Mouse (Mus musculus): ENCODE results near the gene Dpp3.
"Not testable (repeated sequence)": the region's sequence is repeated elsewhere in the genome, so short reads cannot be mapped to it uniquely, and the experiment has no call there.

Dpp3 gene

DNA sequence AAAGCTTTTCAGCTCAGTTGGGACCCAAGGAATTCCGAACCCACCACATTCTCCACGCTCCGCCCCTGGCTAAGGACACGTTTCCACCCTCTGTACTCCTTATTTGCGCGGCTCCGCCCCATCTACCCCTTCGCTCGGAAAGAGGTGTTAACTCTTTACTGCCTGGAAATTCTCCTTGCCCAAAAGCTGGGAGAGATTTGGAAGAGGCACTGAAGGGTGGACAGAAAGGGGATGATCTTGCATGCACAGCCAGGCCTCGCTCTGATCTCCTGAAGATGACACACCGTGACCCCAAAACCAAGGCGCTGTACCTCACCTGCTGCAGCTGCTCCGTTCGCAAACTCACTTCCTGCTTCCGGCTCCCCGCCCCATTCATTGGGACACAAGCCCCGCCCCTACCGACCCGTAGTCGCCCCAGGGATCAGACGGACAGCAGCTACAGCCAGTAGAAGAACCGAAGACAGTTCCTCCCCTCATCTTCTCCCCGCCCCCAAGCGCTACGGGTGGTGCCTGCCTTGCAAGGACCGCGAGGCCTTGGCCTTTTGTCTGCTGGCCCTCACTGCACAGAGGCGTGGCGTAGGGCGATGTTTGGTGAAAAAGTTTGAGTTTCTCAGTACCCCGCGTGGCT, at the start of gene Dpp3:
Gene Dpp3 (minus strand): TSS at position 384 of the 628 bp plus-strand sequence.
- POLR2A ChIA-PET, result interaction anchor here (0.5 to 6.2 kb wide), 59 partner anchors 8 to 916 kb away, joined by 3 to 42 read pairs (median 4); partner anchors contain the start of genes Bbs1 (in 3 of the 4), Gm21992 (in 3 of the 4), Rbm14 (in 3 of the 4) and Rbm4 (in 3 of the 4)
- CTCF ChIA-PET, result interaction anchor here in 3 of 4 experiments (0.6 to 1.4 kb wide), 13 partner anchors 12 to 1622 kb away, joined by 3 to 5 read pairs (median 3); partner anchors contain the start of genes Bbs1 (in 1 of the 3), Mrpl11 (in 1 of the 3) and Zdhhc24 (in 1 of the 3)

DNA sequence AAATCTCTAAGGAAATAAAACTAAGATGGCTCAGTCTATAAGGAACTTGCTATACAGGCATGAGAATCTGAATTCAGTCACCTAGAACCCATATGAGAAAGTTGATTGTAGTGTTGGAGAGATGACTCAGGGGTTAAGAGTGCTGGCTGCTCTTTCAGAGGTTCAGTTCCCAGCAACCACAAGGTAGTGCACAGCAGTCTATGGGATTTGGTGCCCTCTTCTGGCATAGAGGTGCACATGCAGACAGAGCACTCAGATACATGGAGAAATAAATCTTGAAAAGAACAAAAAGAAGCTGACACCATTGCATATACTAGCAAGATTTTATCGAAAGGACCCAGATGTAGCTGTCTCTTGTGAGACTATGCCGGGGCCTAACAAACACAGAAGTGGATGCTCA, 40.1 kb upstream of the Dpp3 start:
- POLR2A ChIA-PET, result interaction anchor here in 3 of 4 experiments (0.5 to 3.4 kb wide), 8 partner anchors 22 to 352 kb away, joined by 3 to 15 read pairs (median 4); partner anchors contain the start of gene Rbm4b (in 2 of the 3)

DNA sequence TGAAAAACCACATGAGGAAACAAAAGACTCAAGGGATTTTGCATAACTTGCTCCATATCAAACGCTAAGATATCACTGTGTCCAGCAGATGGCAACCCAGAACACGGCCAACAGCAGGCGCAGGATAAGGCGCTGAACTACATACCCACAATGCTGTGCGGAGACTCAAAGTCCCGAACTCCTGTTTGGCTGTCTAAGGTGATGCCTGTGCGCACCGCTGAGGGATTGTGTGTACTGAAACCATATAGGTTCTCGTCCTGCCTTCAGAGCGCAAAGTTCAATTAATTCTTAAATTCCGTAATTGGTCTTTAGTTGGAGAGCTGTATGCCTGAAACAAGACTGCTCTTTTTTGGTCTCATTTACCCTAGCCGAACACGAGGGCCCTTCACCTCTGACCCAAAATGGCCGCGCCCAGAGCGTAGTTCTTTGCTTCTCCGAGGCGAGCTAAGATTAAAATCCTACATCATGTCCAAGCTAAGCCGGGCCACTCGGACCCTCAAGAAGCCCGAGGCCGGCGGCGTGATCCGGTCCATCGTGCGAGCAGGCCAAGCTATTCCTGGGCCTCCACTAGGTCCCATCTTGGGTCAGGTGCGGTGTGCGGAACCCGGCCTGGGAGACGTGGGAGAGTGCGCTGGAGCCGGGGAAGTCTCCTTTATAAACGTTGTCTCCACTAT, 34.0 kb upstream of the Dpp3 start, which contains the start of gene Mrpl11:
Gene Mrpl11 (plus strand): TSS at position 220 of the 674 bp plus-strand sequence.
- ChIA-PET CTCF (interaction anchor here (0.5 to 1.5 kb wide), 13 partner anchors 10 to 916 kb away, joined by 3 to 9 read pairs (median 3); partner anchors contain the start of genes Dpp3 (in 1 of the 4) and Gstp2 (in 1 of the 4)), POLR2A (interaction anchor here (0.5 to 4.1 kb wide), 76 partner anchors 9 to 1122 kb away, joined by 3 to 27 read pairs (median 4); partner anchors contain the start of genes Gm21992 (in 3 of the 4), Rbm14 (in 3 of the 4), Rbm4 (in 2 of the 4) and Rbm4b (in 2 of the 4))

More for the DNA sequence above, 40.1 kb upstream of the Dpp3 start:
- CTCF ChIA-PET, result interaction anchor here (0.6 to 3.8 kb wide), 43 partner anchors 8 to 512 kb away, joined by 3 to 22 read pairs (median 3); partner anchors contain the start of genes Dpp3 (in 2 of the 4), AC124502.3 (in 1 of the 4), B4gat1 (in 1 of the 4) and Ctsf (in 1 of the 4)

DNA sequence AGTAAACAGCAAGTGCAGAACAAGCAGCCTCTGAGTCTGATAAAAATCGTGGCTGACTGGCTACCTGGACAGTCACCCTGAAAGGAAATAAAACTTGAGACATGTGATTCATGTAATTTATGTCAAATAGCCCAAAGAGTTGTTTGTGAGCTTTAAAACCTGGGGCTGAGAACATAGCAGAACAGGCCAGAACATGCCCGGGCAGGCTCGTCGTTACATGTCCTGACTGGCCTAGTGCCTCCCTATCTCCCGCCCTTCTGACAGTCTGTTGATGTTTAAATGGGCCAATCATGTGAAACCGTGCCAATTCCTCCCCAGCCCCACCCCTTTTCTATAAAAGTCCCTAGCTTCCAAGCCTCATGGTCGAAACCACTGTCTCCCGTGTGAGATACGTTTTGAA, 20.6 kb upstream of the Dpp3 start:
- CTCF ChIA-PET, result not testable (repeated sequence)
- POLR2A ChIA-PET, result interaction anchor here in 2 of 4 experiments (1.1 to 2.8 kb wide), 11 partner anchors 9 to 331 kb away, joined by 3 to 24 read pairs (median 4); partner anchors contain the start of genes Dpp3 (in 2 of the 2), Mrpl11 (in 2 of the 2) and Slc29a2 (in 1 of the 2)

DNA sequence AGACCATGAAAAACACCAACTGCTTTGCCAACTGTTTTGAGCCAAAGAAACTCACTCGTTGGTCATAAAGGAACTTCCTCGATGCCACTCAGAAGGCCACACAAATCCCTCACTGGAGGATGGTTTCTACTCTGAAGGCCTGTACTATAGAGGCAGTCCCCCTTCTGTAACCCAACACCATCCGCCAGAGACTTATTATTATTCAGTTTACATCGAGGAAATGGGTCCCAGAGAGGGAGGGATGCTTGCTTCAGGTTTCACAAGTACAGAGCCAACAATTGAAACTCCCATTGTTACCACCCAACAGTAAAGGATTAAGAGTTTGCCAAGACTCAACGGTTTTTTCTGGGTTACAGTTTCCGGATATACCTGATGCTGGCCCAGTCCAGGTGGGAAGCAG, 17.5 kb upstream of the Dpp3 start:
- CTCF ChIA-PET, result interaction anchor here in 2 of 4 experiments (0.7 to 0.8 kb wide), 3 partner anchors 16 to 686 kb away, joined by 3 read pairs; partner anchors contain the start of gene Mrpl11 (in 1 of the 2)

DNA sequence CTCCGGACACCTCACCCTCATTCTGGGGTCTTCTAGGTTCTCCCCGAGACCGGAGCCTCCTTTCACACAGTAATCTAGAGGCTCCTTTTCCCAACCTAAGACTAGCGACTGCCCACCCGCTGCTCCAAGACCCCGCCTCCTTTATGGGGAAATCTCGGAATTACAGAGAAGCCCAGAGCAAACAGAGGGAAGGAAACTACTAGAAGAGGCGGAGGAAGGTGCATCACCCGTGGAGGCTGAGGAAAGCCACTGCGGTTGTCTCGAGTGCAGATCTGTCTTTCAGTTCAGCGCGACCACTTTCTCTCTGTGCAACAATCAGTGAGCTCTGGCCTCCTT, 15.1 kb upstream of the Dpp3 start:
- POLR2A ChIA-PET, result interaction anchor here in 2 of 4 experiments (1.1 to 1.6 kb wide), 2 partner anchors 9 to 19 kb away, joined by 3 to 4 read pairs; partner anchors contain the start of gene Mrpl11 (in 1 of the 2)
- CTCF ChIA-PET, result no interaction called here

More for the DNA sequence above, 17.5 kb upstream of the Dpp3 start:
- POLR2A ChIA-PET, result interaction anchor here in 1 of 4 experiments (0.5 to 2.0 kb wide), 2 partner anchors 16 to 148 kb away, joined by 3 to 10 read pairs; partner anchors contain the start of gene Mrpl11

DNA sequence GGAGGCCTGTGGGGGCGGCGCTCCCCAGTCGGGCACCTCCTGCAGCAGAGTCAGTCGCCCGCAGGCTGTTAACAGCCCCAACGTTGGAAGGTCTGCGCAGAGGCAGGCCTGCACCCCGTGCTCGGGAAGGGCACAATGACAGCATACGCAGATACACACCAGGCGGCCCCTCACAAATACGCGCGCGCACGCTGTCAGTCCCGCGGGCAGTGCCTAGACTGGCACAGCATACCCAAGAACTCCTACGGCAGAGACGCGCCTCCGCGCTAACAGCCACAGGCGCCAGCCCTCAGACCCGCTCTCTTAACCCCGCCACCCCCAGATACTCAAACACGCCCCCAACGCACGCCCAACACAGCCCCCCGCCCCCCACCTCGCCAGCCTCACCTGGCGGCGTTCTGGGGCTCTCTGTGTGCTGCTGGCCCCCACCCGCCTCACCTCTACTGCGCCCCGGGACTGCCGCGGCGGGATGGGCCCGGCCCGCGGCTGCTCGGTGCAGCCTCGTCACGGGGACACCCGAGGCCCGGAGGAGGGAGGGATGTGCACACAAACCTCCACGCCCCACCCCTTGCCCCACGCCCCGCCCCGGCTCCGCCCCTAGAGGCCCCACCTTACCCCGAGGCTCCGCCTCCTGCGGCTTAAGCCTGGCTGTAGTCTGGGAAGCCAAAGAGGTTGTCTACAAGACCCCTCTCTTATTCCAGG, 14.6 kb upstream of the Dpp3 start, which contains the start of gene Peli3:
Gene Peli3 (minus strand): TSS at position 577 of the 702 bp plus-strand sequence.
- POLR2A ChIA-PET, result interaction anchor here in 2 of 4 experiments (1.1 to 5.9 kb wide), 2 partner anchors 9 to 14 kb away, joined by 4 to 42 read pairs; partner anchors contain the start of gene Dpp3 (in 1 of the 2)
- CTCF ChIA-PET, result interaction anchor here in 1 of 4 experiments (0.5 kb wide), 1 partner anchor 78 kb away, joined by 4 read pairs; no protein-coding TSS in a partner anchor

DNA sequence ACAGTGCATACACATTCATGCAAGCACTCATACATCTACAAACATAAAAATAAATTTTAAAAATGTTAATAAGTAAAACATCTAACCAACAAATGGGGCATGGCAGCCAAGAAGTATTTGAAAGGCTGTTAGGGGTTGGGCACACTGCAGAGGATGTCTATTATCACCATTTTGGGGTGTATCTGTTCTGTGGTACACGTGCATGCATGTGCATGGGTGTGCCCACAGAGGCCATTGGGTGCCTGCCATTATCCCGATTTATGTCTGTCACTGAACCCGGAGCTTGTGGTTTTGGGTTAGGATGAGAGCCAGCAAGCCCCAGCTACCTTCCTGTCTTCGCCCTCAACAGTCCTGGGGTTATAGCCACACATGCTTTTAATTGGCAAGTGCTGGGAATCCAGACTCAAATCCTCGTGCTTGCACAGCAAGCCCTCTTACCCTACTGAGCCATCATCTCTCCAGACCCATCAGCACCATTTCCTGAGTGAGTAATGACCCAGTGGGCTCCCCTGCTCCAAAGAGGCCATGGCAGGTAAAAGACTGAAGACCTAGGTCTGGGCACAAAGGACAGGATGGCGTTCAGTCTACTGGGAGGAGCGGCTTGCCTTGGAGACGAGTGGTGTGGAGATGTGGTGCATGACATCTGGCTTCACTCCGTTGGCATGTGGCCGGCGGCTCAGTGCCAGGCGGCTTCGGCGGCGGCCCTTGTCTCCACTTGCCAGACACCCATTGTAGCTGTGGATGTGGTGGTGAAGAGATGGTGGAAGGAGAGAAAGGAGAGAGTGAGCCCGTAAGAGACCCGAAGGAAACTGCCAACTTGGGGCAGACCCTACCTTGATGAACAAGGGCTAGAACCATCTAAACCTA, 9.6 kb upstream of the Dpp3 start:
- ChIA-PET POLR2A (interaction anchor here in 2 of 4 experiments (0.8 to 5.9 kb wide), 5 partner anchors 9 to 41 kb away, joined by 3 to 42 read pairs (median 3); partner anchors contain the start of genes Dpp3 (in 2 of the 2) and Mrpl11 (in 1 of the 2)), CTCF (no interaction called here)

DNA sequence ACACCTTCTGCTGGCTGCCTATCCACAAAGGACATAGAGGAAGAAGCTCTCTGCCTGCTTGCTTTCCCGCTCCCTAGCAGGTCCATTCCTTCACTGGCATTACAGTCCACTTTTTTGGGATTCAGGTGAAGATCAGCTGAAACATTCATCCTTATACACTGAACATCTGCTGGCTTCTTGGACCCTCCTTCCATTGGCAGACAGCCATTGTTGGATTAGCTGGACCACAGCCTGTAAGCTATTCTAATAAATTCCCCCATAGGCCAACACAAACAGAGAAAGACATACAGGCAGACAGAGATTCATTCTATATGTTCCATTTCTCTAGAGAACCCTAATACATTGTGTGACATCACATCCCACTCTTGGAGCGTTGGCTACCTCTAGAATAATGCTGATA, 8.8 kb upstream of the Dpp3 start:
- CTCF ChIA-PET, result no interaction called here
- POLR2A ChIA-PET, result interaction anchor here in 2 of 4 experiments (0.8 to 5.9 kb wide), 6 partner anchors 8 to 40 kb away, joined by 3 to 42 read pairs (median 3); partner anchors contain the start of genes Dpp3 (in 2 of the 2) and Mrpl11 (in 1 of the 2)

DNA sequence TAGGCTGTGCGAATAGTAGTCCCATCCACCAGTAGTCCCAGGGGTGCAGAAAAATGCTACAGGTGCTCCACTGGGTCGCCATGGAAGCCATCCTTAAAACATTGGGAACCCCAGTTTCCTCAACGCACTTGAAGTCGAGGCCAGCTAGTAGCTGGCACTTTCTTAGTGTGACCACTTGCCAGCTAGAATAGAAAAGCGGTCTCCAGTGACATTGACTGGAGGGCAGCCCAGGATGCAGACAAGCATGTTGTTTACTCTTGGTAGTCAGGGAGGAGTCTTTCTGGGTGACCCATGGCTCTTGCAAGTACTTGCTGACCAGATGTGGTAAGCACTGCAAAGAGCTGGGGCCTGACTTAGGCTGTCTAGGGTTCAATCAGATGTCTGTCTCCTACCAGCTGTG, 694 bp upstream of the Dpp3 start:
- ChIA-PET CTCF (interaction anchor here in 3 of 4 experiments (0.5 to 1.4 kb wide), 8 partner anchors 33 to 1622 kb away, joined by 3 to 16 read pairs (median 3); partner anchors contain the start of genes Mrpl11 (in 1 of the 3) and Zdhhc24 (in 1 of the 3)), POLR2A (interaction anchor here (0.5 to 6.2 kb wide), 42 partner anchors 8 to 1500 kb away, joined by 3 to 42 read pairs (median 4); partner anchors contain the start of genes Bbs1 (in 3 of the 4), Zdhhc24 (in 3 of the 4), Gm21992 (in 2 of the 4) and Rbm14 (in 2 of the 4))

DNA sequence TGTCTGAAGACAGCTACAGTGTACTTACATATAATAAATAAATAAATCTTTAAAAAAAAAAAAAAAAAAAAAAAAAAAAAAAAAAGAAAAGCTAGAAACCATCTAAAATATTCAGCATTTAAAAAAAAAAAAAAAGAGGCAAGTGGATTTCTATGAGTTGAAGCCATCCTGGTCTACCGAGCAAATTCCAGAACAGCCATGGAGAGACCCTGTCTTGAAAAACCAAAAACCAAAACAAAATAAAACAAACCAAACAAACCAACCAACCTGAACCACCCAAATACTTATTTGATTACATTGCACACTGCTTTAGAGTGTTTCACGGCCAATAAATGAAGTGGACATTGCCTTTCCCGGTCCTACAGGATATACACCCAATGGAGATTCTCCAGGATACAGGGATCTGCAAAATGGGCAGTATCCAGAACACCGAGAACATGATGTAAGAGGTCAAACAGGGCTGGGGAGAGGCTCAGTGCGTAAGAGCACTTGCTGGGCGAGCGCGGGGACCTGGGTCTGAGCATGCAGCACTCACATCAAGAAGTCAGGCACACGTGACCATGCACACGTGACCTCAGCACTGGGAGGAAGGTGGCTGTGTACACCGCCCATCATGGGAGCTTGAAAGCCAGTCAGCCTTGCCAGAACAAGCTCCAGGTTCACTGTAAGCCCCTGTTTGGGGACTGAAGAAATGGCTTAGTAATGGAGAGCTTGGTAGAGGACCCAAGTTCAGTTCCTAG, 2.8 kb downstream of the Dpp3 start:
- CTCF ChIA-PET, result interaction anchor here (0.6 to 1.4 kb wide), 8 partner anchors 10 to 795 kb away, joined by 3 to 6 read pairs (median 3); partner anchors contain the start of genes Ccdc87 (in 1 of the 4) and Ccs (in 1 of the 4)
- POLR2A ChIA-PET, result interaction anchor here in 3 of 4 experiments (0.5 to 6.2 kb wide), 11 partner anchors 9 to 114 kb away, joined by 3 to 42 read pairs (median 4); partner anchors contain the start of genes Gm21992 (in 1 of the 3) and Rbm14 (in 1 of the 3)

DNA sequence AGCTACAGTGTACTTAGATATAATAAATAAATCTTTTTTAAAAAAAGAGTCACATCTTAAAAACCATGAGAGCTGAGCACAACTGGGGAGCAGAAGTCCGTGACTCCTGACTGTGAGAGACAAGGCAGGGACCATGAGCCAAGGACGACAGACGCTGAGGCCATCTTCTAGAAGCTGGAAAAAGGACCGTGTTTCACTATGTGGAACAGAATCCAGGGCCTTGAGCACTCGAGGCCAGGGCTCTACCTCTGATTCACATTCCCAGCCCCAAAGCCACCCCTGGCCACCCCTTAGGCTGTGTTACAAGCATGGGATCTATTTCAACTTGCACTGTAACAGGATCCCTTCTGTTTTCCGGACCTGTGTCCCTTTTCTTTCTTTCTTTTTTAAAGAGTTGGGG, 8.4 kb downstream of the Dpp3 start:
- CTCF ChIA-PET, result interaction anchor here in 1 of 4 experiments (0.5 kb wide), 1 partner anchor 159 kb away, joined by 13 read pairs; no protein-coding TSS in a partner anchor
- POLR2A ChIA-PET, result interaction anchor here in 1 of 4 experiments (0.5 to 1.2 kb wide), 3 partner anchors 10 to 116 kb away, joined by 3 read pairs; no protein-coding TSS in a partner anchor

DNA sequence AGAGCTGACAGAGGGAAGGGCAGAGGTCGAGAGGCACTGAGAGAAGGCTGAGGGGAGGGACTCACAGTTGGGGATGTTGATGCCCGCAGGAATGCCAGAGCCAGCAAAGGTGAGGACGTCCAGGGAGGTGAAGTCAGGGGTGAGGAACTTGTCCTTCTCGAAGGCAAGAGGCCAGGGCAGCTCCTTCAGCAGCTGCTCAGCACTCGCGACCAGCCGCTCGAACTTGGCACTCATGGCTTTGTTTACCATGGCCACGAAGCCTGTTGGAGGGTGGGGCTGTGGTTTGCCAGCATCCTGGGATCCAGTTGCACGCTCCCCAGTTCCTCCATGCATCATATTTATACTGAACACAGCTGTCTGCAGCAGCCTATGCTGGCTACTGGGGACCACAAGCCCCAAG, 11.3 kb downstream of the Dpp3 start:
- POLR2A ChIA-PET, result interaction anchor here (0.6 to 5.7 kb wide), 30 partner anchors 8 to 520 kb away, joined by 3 to 36 read pairs (median 4); partner anchors contain the start of genes Bbs1 (in 4 of the 4), Gm21992 (in 3 of the 4), Rbm14 (in 3 of the 4) and Dpp3 (in 2 of the 4)
- CTCF ChIA-PET, result interaction anchor here in 3 of 4 experiments (1.0 to 1.5 kb wide), 3 partner anchors 11 to 104 kb away, joined by 3 to 4 read pairs (median 3); partner anchors contain the start of gene Dpp3 (in 1 of the 3)

DNA sequence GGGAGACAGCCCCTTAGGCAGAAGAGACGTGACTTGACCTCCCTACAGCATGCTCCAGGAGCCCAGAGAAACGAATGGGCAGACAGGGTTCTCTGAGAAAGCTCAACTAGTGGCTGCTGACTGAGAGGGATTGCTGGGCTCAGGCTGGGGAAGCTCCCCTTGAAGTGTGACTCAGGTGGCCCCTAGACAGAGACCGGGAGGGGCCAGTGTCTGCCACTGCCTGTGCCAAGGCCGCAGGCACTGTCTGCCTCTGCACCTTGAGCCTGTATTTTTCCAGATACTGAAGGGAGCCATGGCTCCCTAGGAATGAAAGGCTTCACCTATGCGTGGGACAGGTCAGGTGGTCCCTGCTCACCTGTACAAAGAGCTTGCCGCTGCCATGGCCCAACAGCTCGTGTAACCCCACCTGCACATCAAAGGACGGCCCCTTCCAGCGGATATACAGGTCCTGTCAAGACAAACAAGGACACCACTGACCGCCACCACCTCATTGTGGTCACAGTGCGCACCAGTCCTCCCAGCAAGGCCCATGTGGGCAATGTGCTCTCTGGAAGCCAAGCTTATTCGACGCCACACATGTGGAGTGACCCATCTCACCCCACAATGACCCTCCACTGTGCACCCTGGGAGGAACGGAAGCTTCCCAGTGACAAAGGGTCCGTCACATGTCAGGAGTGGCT, 12.0 kb downstream of the Dpp3 start:
- POLR2A ChIA-PET, result interaction anchor here (0.5 to 5.7 kb wide), 40 partner anchors 9 to 1409 kb away, joined by 3 to 36 read pairs (median 4); partner anchors contain the start of genes Bbs1 (in 4 of the 4), Gm21992 (in 3 of the 4), Rbm14 (in 3 of the 4) and Dpp3 (in 2 of the 4)
- CTCF ChIA-PET, result interaction anchor here (0.7 to 1.5 kb wide), 6 partner anchors 9 to 140 kb away, joined by 3 to 4 read pairs (median 3); partner anchors contain the start of gene Dpp3 (in 1 of the 4)
